Mouse (Mus musculus) kidney, postnatal 0 days (tissue): ENCODE data around the gene Rnf150. TPM values are rescaled to one million over a fixed set of nuclear protein-coding genes. Genes with fewer than 3 reads are reported as not detected.

Experiments used
- ATAC-seq: fragments of 200-750 bp; cut with Nextera tagmentation; replicated peaks from 2 replicates; pipeline ENCODE4 v1.8.0; 2017; ENCODE audit warnings: low read depth, moderate number of reproducible peaks, moderate TSS enrichment, moderate library complexity; ENCODE audit not compliant: low FRiP score
- DNase-seq: peaks from one replicate; pipeline ENCODE4 v3.0.0-alpha.2; 2016; ENCODE audit warnings: low spot score
- H3K27ac ChIP-seq: fragments of 300-500 bp; sonication (generic); 2 replicates; pipeline ENCODE4 v1.5.1; 2014; ENCODE audit warnings: mild to moderate bottlenecking
- H3K27me3 ChIP-seq: fragments of 300-500 bp; sonication (generic); 2 replicates; pipeline ENCODE4 v1.6.1; 2014; ENCODE audit warnings: low read length, mixed read lengths; ENCODE audit not compliant: insufficient read depth
- H3K36me3 ChIP-seq: fragments of 300-500 bp; sonication (generic); 2 replicates; pipeline ENCODE4 v1.6.1; 2014; ENCODE audit warnings: low read length, mixed read lengths; ENCODE audit not compliant: insufficient read depth
- H3K4me1 ChIP-seq: fragments of 300-500 bp; sonication (generic); replicated peaks from 2 replicates; pipeline ENCODE4 v1.6.1; 2014; ENCODE audit warnings: antibody characterized with exemption, low read length, mixed read lengths; ENCODE audit not compliant: insufficient read depth
- H3K4me2 ChIP-seq: fragments of 300-500 bp; sonication (generic); 2 replicates; pipeline ENCODE4 v1.6.1; 2014; ENCODE audit warnings: mild to moderate bottlenecking, low read length, moderate library complexity, mixed read lengths
- H3K4me3 ChIP-seq: fragments of 300-500 bp; sonication (generic); replicated peaks from 2 replicates; pipeline ENCODE4 v1.5.1; 2014; ENCODE audit warnings: low read depth, low read length
- H3K9ac ChIP-seq: fragments of 300-500 bp; sonication (generic); 2 replicates; pipeline ENCODE4 v1.6.1; 2014; ENCODE audit warnings: low read depth, low read length
- H3K9me3 ChIP-seq: fragments of 300-500 bp; sonication (generic); replicated peaks from 2 replicates; pipeline ENCODE4 v1.6.1; 2016; ENCODE audit warnings: low read length, inconsistent platforms, mixed read lengths
- CTCF ChIP-seq: IDR thresholded peaks from 2 replicates; pipeline ENCODE4 v1.5.1; 2016; ENCODE audit warnings: antibody characterized with exemption, low read depth, mild to moderate bottlenecking, moderate library complexity
- WGBS: fragments of 180-500 bp; shearing (Covaris S2); extraction: QIAGEN DNeasy Blood & Tissue Kit; methylation state at CpG from one replicate; pipeline ENCODE4 v1.1.7; 2014; 5-methylcytosine and 5-hydroxymethylcytosine counted together
- polyA plus RNA-seq: library from polyadenylated mRNA; unstranded; fragments of >200 nt; fragmentation: Nextera tagmentation; extraction: Ambion mirVana; gene quantifications from 2 replicates; pipeline ENCODE4 v1.2.1, GENCODE M21; 2015

The Rnf150 gene
- polyA plus RNA-seq, 1 experiment from 2014 or later: 1.3 TPM

DNA sequence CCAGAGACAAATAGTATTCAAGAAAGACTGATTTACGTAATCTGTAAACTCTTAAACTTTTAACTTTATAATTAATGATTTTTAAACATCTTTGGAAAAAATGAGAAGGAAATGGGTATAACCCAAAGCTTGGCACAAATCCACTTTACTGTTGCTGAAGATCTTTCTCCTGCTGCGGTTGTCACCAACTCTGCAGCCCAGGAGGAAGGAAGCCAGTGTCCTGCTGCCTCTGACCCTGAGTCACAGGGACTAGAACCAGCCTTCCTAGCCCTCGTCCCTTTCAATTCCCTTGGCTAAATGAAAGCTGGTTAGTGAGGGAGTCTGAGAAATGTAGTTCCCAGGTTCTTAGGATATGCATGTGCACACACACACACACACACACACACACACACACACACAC is 203.7 kb downstream of the Rnf150 start:
- Histone ChIP-seq H3K36me3 (no peaks in the 10 kb centered on the region), H3K4me2 (no peak overlapping the region), H3K9me3 (no peaks in the 10 kb centered on the region), H3K27ac (no peak overlapping the region), H3K27me3 (no peaks in the 10 kb centered on the region), H3K4me1 (no peaks in the 10 kb centered on the region), H3K9ac (no peak overlapping the region), H3K4me3 (no peak overlapping the region)
- no peak for TF ChIP-seq CTCF
- WGBS: 77% methylated on average over 3 of the region's 3 CpGs
- DNase-seq: no peak
- ATAC-seq: no peak

DNA sequence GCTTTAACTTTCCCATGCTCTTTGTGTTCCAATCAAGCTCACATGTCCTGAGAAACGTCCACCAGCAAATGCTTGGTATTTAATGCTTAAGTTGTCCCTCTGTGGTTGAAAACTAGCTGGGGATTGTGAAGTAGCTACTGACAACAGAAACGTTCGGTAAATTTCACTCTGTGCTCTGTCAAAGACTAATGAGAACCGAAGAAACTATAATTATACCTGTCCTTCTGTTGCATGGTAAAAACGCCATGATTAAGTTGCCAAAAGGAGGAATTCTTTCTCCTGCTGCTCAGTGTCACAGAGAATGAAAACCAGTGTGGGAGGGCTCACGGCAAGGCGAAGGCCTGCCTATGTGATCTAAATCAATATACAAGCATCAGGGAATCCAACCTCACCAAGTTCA is 204.8 kb downstream of the Rnf150 start:
- DNase-seq: no peak
- no peak for ATAC-seq
- TF ChIP-seq CTCF: no peak
- no peak overlapping the region for H3K4me3 ChIP-seq
- no peaks in the 10 kb centered on the region for H3K9me3 ChIP-seq
- H3K9ac ChIP-seq: no peak overlapping the region
- no peaks in the 10 kb centered on the region for H3K27me3 ChIP-seq
- H3K4me2 ChIP-seq: no peak overlapping the region
- H3K36me3 ChIP-seq: no peaks in the 10 kb centered on the region
- H3K27ac ChIP-seq: no peak overlapping the region
- WGBS: 60% methylated on average over 7 of the region's 7 CpGs
- no peaks in the 10 kb centered on the region for H3K4me1 ChIP-seq

DNA sequence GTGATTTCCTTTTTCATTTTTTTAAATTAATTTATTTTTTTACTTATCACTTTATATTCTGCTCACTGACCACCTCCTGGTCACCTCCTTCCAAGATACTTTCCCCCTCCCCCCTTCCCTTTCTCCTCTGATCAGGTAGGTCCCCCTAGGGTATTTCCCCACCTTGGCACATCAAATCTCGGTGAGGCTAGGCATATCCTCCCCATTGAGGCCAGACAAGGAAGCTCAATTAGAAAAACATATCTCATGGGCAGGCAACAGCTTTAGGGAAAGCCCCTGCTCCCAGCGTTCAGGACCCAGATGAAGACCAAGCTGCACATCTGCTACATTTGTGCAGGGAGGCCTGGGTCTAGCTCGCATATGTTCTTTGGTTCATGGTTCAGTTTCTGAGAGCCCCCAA is 211.1 kb downstream of the Rnf150 start:
- ATAC-seq (no peak), DNase-seq (no peak)
- no peaks in the 10 kb centered on the region for H3K4me1 ChIP-seq
- no peak for TF ChIP-seq CTCF
- WGBS: 92% methylated on average over 3 of the region's 3 CpGs
- H3K27ac ChIP-seq: no peak overlapping the region
- H3K4me3 ChIP-seq: no peak overlapping the region
- H3K36me3 ChIP-seq: no peaks in the 10 kb centered on the region
- H3K9me3 ChIP-seq: no peaks in the 10 kb centered on the region
- H3K9ac ChIP-seq: no peak overlapping the region
- H3K27me3 ChIP-seq: no peaks in the 10 kb centered on the region
- no peak overlapping the region for H3K4me2 ChIP-seq

DNA sequence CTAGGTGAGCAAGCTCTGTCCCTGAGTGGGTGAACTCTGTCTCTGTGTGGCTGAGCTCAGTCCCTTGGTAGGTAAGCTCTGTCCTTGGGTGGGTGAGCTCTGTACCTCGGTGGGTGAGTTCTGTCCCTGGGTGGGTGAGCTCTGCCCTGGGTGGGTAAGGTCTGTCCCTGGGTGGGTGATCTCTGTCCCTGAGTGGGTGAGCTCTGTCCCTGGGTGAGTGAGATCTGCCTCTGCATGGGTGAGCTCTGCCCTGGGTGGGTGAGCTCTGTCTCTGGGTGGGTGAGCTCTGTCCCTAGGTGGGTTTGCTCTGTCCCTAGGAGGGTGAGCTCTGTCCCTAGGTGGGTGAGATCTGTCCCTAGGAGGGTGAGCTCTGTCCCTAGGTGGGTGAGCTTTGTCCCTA is 213.5 kb downstream of the Rnf150 start:
- Histone ChIP-seq H3K27me3 (no peaks in the 10 kb centered on the region), H3K4me2 (no peak overlapping the region), H3K9me3 (no peaks in the 10 kb centered on the region), H3K36me3 (no peaks in the 10 kb centered on the region), H3K4me1 (no peaks in the 10 kb centered on the region), H3K27ac (no peak overlapping the region), H3K9ac (no peak overlapping the region), H3K4me3 (no peak overlapping the region)
- TF ChIP-seq CTCF: no peak
- WGBS: 100% methylated on average over 1 of the region's 1 CpGs
- ATAC-seq: no peak
- DNase-seq: no peak

DNA sequence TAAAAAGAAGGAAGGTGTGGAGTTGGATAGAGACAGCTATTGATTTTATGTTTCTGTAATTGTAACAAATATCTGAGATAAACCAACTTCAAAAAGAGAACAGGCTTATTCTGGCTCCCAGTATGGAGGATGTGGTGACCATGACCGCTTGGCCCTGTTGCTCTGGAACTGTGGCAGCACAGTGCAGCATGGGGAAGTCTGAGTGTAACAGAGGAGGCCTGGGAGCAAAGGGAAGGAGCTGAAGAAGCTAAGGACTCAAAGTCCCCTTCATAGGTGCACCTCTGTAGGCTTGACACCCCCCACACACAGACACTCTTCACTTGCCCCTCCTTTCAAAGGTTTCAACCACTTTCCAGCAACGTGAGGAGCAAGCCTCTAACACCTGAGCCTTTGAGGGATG is 214.2 kb downstream of the Rnf150 start:
- WGBS: 88% methylated on average over 1 of the region's 2 CpGs

DNA sequence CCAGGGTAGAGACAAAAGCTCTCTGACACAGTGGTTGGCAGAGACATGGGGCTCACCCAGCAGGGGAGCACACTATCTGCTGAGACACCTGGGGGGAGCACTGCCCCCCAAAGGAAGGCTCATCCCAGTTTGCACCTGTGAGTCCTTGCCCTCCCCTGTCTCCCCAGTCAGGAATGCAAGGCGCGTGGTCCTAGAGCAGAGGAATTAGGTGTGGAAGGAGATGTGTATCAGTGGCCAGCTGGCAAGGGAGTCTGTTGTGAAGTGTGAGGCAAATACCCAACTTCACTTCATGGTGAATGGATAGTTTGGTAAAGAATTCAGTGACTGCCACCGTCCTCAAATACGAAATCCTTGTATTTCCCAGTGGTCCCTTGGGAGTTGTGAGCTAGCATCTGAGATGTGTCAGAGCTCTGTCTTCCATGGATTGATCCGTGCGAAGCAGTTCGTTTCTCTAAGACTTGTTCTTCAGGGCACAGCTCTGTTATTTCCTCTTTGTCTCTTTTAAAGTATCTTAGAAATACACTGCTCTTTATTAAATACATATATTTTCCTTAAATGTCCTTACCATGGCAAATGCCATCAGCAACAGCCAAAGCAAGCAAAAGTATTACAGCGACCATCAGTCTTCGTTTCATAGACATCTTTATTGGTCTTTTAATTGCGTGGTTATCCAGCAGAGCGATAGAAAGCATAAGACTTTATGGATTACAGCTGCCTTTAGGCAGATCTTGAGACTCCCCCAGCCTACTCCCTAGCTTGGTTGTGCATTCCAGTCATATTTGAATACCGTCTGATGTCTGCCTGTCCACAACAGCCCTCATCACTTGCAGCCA is 215.8 kb downstream of the Rnf150 start:
- no peaks in the 10 kb centered on the region for H3K9me3 ChIP-seq
- ATAC-seq: peak; percentile 88
- no peak for TF ChIP-seq CTCF
- peak overlapping the region; percentile 42; the same call in 1 of the 2 replicates for H3K27ac ChIP-seq
- DNase-seq: peak; percentile 93
- peak overlapping the region; percentile 26; the same call in 1 of the 2 replicates for H3K4me2 ChIP-seq
- H3K4me3 ChIP-seq: no peak overlapping the region
- no peaks in the 10 kb centered on the region for H3K36me3 ChIP-seq
- H3K27me3 ChIP-seq: no peaks in the 10 kb centered on the region
- H3K4me1 ChIP-seq: no peaks in the 10 kb centered on the region
- 26% methylated on average over 12 of the region's 12 CpGs for WGBS
- H3K9ac ChIP-seq: no peak overlapping the region

More for the DNA sequence above, 214.2 kb downstream of the Rnf150 start:
- H3K27ac ChIP-seq: no peak overlapping the region
- H3K4me2 ChIP-seq: no peak overlapping the region
- no peaks in the 10 kb centered on the region for H3K4me1 ChIP-seq
- H3K36me3 ChIP-seq: no peaks in the 10 kb centered on the region
- no peak for TF ChIP-seq CTCF
- H3K27me3 ChIP-seq: no peaks in the 10 kb centered on the region
- DNase-seq (no peak), ATAC-seq (no peak)
- H3K4me3 ChIP-seq: no peak overlapping the region
- H3K9me3 ChIP-seq: no peaks in the 10 kb centered on the region
- H3K9ac ChIP-seq: no peak overlapping the region

DNA sequence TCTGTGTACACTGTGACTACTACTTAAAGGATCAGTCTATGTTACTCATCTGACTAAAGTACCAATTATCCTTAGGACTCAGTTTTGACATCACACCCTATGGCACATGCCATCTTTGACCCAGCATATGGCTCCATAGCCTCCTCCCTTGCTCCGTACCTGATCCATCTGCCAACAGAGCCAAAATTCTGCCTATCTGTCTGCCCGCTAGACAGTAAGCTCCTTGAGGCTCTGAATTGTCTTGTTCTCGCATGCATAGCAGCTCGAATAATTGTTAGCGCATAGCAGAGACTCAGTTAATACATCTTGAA is 216.3 kb downstream of the Rnf150 start:
- H3K9me3 ChIP-seq: no peaks in the 10 kb centered on the region
- no peak overlapping the region for H3K4me3 ChIP-seq
- 76% methylated on average over 5 of the region's 5 CpGs for WGBS
- no peak overlapping the region for H3K9ac ChIP-seq
- ATAC-seq (no peak), DNase-seq (no peak)
- no peak for TF ChIP-seq CTCF
- peak overlapping the region; percentile 42 for H3K27ac ChIP-seq
- no peak overlapping the region for H3K4me2 ChIP-seq
- H3K27me3 ChIP-seq: no peaks in the 10 kb centered on the region
- H3K4me1 ChIP-seq: no peaks in the 10 kb centered on the region
- no peaks in the 10 kb centered on the region for H3K36me3 ChIP-seq
